Mouse (Mus musculus) midbrain, embryonic 16.5 days (tissue): ENCODE measurements around the gene Loxl4. TPM values are rescaled to one million over a fixed set of nuclear protein-coding genes. Genes with fewer than 3 reads are reported as not detected.

Experiments used
- ATAC-seq: fragments of 200-750 bp; cut with Nextera tagmentation; 2 replicates; pipeline ENCODE4 v1.8.0; 2017; ENCODE audit warnings: moderate TSS enrichment
- H3K27ac ChIP-seq: fragments of 300-500 bp; sonication (generic); 2 replicates; pipeline ENCODE4 v1.5.1; 2014; ENCODE audit warnings: mild to moderate bottlenecking, low read length, mixed read lengths
- H3K27me3 ChIP-seq: fragments of 300-500 bp; sonication (generic); 2 replicates; pipeline ENCODE4 v1.6.1; 2014; ENCODE audit warnings: low read depth, low read length, mixed read lengths; ENCODE audit not compliant: control insufficient read depth, insufficient read depth
- H3K36me3 ChIP-seq: fragments of 300-500 bp; sonication (generic); 2 replicates; pipeline ENCODE4 v1.6.1; 2014; ENCODE audit warnings: mild to moderate bottlenecking, low read length, moderate library complexity, mixed read lengths; ENCODE audit not compliant: control insufficient read depth, insufficient read depth
- H3K4me1 ChIP-seq: fragments of 300-500 bp; sonication (generic); 2 replicates; pipeline ENCODE4 v1.6.1; 2014; ENCODE audit warnings: mild to moderate bottlenecking, low read length, mixed read lengths; ENCODE audit not compliant: control insufficient read depth, insufficient read depth
- H3K4me2 ChIP-seq: fragments of 300-500 bp; sonication (generic); 2 replicates; pipeline ENCODE4 v1.6.1; 2014; ENCODE audit warnings: mild to moderate bottlenecking, low read length, mixed read lengths
- H3K4me3 ChIP-seq: fragments of 300-500 bp; sonication (generic); 2 replicates; pipeline ENCODE4 v1.5.1; 2014; ENCODE audit warnings: low read depth, mild to moderate bottlenecking, low read length, moderate library complexity, mixed read lengths
- H3K9ac ChIP-seq: fragments of 300-500 bp; sonication (generic); 2 replicates; pipeline ENCODE4 v1.6.1; 2014; ENCODE audit warnings: low read depth, low read length, mixed read lengths
- H3K9me3 ChIP-seq: fragments of 300-500 bp; sonication (generic); replicated peaks from 2 replicates; pipeline ENCODE4 v1.6.1; 2014; ENCODE audit warnings: mild to moderate bottlenecking, low read length, mixed read lengths; ENCODE audit not compliant: control insufficient read depth, poor library complexity, severe bottlenecking
- WGBS: fragments of 180-500 bp; shearing (Covaris S2); extraction: QIAGEN DNeasy Blood & Tissue Kit; methylation state at CpG from one replicate; pipeline ENCODE4 v1.1.7; 2014; 5-methylcytosine and 5-hydroxymethylcytosine counted together
- polyA plus RNA-seq: library from polyadenylated mRNA; unstranded; fragments of >200 nt; fragmentation: Nextera tagmentation; extraction: Ambion mirVana; gene quantifications from 2 replicates; pipeline ENCODE4 v1.2.1, GENCODE M21; 2015

Loxl4 gene
- polyA plus RNA-seq, 1 experiment from 2014 or later, result 0.13 TPM

DNA sequence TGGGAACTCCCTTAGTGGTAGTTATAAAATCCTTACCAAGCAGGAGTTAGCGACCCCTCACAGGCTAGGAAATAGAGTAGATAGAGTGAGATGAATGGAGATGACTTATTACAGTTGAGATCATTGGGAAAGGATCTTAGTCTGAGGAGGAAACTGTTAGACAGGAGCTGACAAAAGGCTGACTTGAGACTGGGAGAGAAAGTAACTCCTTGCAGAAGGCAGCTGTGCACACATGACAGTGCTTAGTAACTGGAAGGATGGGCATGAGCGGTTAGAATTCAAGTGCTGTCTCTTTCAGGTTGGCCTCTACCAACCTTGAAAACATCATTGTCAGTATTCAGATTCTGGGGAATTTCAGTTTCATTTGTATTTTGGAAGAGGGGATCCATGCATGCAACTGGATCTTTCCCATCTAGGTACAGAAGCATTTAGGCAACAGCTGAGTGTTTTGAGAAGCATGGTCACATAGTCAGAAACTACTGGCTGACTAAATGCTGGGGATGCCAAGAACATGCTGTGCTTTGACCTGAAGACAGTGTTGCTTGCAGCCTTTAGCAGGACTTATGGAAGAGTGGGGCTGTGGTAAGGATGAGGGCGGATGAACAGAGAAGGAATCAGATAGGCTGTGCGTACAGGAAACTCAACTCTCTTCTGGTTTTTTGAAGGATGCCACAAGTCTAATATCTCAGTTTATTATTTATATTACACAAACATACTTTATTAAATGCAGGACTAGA, 46.2 kb downstream of the Loxl4 start:
- H3K4me3 ChIP-seq, result no peak overlapping the region
- ATAC-seq, result no peak
- H3K36me3 ChIP-seq, result no peaks in the 10 kb centered on the region
- H3K27ac ChIP-seq, result no peak overlapping the region
- H3K27me3 ChIP-seq, result no peaks in the 10 kb centered on the region
- peaks cover 9% of the 10 kb centered on the region; the same call in 1 of the 2 replicates for H3K4me1 ChIP-seq
- H3K9me3 ChIP-seq, result no peaks in the 10 kb centered on the region
- 98% methylated on average over 4 of the region's 4 CpGs for WGBS
- H3K4me2 ChIP-seq, result no peak overlapping the region
- no peak overlapping the region for H3K9ac ChIP-seq

DNA sequence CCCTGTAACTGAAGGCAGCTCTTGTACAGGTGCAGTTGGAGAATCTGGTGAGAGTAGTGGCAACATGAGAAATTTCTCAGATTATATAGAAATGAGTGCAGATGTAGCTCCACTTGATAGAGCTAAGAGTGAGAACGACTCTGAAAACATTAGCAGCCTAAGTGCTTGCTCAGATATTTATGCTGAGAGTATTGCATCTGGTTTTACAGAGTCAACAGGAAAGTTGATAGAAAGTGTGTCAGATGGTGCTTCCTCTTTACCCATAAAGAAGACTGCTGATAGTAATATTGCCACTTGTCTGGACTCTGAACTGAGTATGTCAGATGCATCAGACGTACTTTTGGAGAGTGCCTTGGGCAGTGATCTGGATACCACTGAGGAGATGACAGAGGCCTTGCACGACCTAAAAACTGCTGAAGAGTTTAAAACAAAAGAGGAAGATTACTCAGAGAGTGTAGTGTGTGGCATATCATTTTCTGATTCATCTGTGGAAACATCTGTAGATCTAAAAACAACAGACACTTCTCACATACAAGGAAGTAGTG, 48.8 kb downstream of the Loxl4 start:
- Histone ChIP-seq H3K9ac (no peak overlapping the region), H3K4me1 (no peaks in the 10 kb centered on the region), H3K4me2 (no peak overlapping the region), H3K27ac (no peak overlapping the region), H3K27me3 (no peaks in the 10 kb centered on the region), H3K36me3 (no peaks in the 10 kb centered on the region), H3K9me3 (no peaks in the 10 kb centered on the region), H3K4me3 (no peak overlapping the region)
- 87% methylated on average over 3 of the region's 3 CpGs for WGBS
- no peak for ATAC-seq

DNA sequence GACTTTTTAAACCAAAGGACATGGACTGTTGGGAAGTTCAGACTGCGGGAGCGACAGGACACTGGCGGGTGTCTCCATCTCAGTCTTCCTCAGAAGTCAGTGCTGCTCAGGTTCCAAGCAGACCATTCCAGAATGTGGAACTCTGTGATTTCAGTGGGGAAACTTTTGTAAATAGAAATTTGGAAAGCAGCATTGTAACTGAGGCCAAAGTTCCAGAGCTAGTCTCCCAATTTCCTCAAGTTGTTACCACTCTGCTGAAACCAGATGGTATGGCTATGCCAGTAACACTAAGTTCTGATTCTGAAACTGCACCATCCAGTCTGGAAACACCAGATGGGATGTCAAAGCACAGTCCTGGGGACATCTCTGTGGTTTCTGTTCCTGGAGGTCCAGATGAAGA, 49.6 kb downstream of the Loxl4 start:
- H3K4me1 ChIP-seq, result no peaks in the 10 kb centered on the region
- no peaks in the 10 kb centered on the region for H3K9me3 ChIP-seq
- no peak overlapping the region for H3K9ac ChIP-seq
- H3K4me2 ChIP-seq, result no peak overlapping the region
- 99% methylated on average over 3 of the region's 3 CpGs for WGBS
- H3K4me3 ChIP-seq, result no peak overlapping the region
- H3K27ac ChIP-seq, result no peak overlapping the region
- no peaks in the 10 kb centered on the region for H3K27me3 ChIP-seq
- no peaks in the 10 kb centered on the region for H3K36me3 ChIP-seq
- ATAC-seq, result no peak

DNA sequence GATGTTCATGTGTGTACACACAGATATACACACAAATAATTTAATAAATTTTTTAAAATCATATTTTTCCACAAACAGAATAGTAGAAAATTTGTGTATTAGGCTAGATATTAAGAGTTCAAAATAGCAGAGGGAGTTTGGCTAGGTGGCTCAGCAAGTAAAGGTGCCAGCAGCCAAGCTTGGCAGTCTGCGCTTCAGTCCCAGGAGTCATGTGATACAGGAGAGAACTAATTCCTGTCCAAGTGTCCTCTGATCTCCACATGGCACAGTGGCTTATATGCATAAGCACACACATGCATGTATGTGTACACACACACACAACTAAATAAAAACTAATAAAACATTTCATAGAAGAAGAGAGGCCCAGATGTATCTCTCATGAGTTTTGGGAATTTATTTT, 50.6 kb downstream of the Loxl4 start:
- Histone ChIP-seq H3K9ac (no peak overlapping the region), H3K4me3 (no peak overlapping the region), H3K27ac (no peak overlapping the region), H3K36me3 (no peaks in the 10 kb centered on the region), H3K27me3 (no peaks in the 10 kb centered on the region), H3K4me1 (no peaks in the 10 kb centered on the region), H3K9me3 (no peaks in the 10 kb centered on the region), H3K4me2 (no peak overlapping the region)
- 91% methylated on average over 1 of the region's 1 CpGs for WGBS
- no peak for ATAC-seq

DNA sequence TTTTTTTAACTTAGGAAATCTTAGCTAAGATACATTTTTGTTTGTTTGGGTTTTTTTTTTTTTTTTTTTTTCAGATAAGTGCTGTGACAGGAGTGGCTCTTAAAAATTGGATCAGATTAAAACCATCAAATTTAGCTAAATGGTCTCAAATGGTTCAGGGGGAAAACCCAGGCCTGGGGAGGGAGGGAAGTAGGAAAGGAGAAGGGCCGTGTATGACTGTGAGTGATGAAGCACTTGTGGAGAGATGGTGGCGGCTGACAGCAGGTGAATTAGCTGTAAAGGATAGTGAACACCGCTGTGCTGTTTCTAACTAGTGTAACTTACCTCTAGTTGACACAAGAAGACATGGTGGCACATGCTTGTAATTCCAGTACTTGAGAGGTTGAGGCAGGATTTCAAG, 53.9 kb downstream of the Loxl4 start:
- no peak overlapping the region for H3K27ac ChIP-seq
- no peaks in the 10 kb centered on the region for H3K27me3 ChIP-seq
- no peaks in the 10 kb centered on the region for H3K36me3 ChIP-seq
- WGBS, result 89% methylated on average over 3 of the region's 3 CpGs
- H3K9ac ChIP-seq, result no peak overlapping the region
- no peak for ATAC-seq
- H3K4me3 ChIP-seq, result no peak overlapping the region
- no peak overlapping the region for H3K4me2 ChIP-seq
- H3K4me1 ChIP-seq, result no peaks in the 10 kb centered on the region
- H3K9me3 ChIP-seq, result no peaks in the 10 kb centered on the region

Other genes starting within 250 kb of the Loxl4 start
- 26.0 and 34.0 TPM in 2 replicates for gene Crtac1, start 181.0 kb downstream of the Loxl4 start, polyA plus RNA-seq
- gene R3hcc1l, start 94.1 kb downstream of the Loxl4 start, polyA plus RNA-seq, result 13.7 and 17.4 TPM in 2 replicates
- gene Pyroxd2, start 140.0 kb upstream of the Loxl4 start, polyA plus RNA-seq, result 2.3 and 2.8 TPM in 2 replicates
- gene Hps1, start 167.2 kb upstream of the Loxl4 start, polyA plus RNA-seq, result 10.9 and 11.7 TPM in 2 replicates